Mouse (Mus musculus) intestine, embryonic 15.5 days (tissue): ENCODE results near the gene Ccdc42. TPM values are rescaled to one million over a fixed set of nuclear protein-coding genes. Genes with fewer than 3 reads are reported as not detected.

Experiments
- ATAC-seq: fragments of 200-750 bp; cut with Nextera tagmentation; 2 replicates; pipeline ENCODE4 v1.8.0; 2017; ENCODE audit warnings: moderate TSS enrichment, moderate library complexity
- H3K27ac ChIP-seq: fragments of 300-500 bp; sonication (generic); 2 replicates; pipeline ENCODE4 v1.5.1; 2015; ENCODE audit warnings: mild to moderate bottlenecking, inconsistent platforms
- H3K27me3 ChIP-seq: fragments of 300-500 bp; sonication (generic); replicated peaks from 2 replicates; pipeline ENCODE4 v1.6.1; 2015; ENCODE audit warnings: inconsistent platforms
- H3K36me3 ChIP-seq: fragments of 300-500 bp; sonication (generic); 2 replicates; pipeline ENCODE4 v1.6.1; 2015; ENCODE audit warnings: inconsistent platforms
- H3K4me1 ChIP-seq: fragments of 300-500 bp; sonication (generic); replicated peaks from 2 replicates; pipeline ENCODE4 v1.6.1; 2015; ENCODE audit warnings: inconsistent platforms
- H3K4me2 ChIP-seq: fragments of 300-500 bp; sonication (generic); replicated peaks from 2 replicates; pipeline ENCODE4 v1.6.1; 2015; ENCODE audit warnings: mild to moderate bottlenecking, inconsistent platforms
- H3K4me3 ChIP-seq: fragments of 300-500 bp; sonication (generic); replicated peaks from 2 replicates; pipeline ENCODE4 v1.5.1; 2015; ENCODE audit warnings: inconsistent platforms
- H3K9ac ChIP-seq: fragments of 300-500 bp; sonication (generic); 2 replicates; pipeline ENCODE4 v1.6.1; 2015; ENCODE audit warnings: inconsistent platforms
- H3K9me3 ChIP-seq: fragments of 300-500 bp; sonication (generic); 2 replicates; pipeline ENCODE4 v1.6.1; 2016; ENCODE audit warnings: inconsistent platforms
- WGBS: fragments of 180-500 bp; shearing (Covaris S2); methylation state at CpG from one replicate; pipeline ENCODE4 v1.1.7; 2015; 5-methylcytosine and 5-hydroxymethylcytosine counted together
- polyA plus RNA-seq: library from polyadenylated mRNA; unstranded; fragments of >200 nt; fragmentation: Nextera tagmentation; extraction: Ambion mirVana; gene quantifications from 2 replicates; pipeline ENCODE4 v1.2.1, GENCODE M21; 2015

Gene Ccdc42
- polyA plus RNA-seq, 1 experiment from 2014 or later = 0.25 TPM

DNA sequence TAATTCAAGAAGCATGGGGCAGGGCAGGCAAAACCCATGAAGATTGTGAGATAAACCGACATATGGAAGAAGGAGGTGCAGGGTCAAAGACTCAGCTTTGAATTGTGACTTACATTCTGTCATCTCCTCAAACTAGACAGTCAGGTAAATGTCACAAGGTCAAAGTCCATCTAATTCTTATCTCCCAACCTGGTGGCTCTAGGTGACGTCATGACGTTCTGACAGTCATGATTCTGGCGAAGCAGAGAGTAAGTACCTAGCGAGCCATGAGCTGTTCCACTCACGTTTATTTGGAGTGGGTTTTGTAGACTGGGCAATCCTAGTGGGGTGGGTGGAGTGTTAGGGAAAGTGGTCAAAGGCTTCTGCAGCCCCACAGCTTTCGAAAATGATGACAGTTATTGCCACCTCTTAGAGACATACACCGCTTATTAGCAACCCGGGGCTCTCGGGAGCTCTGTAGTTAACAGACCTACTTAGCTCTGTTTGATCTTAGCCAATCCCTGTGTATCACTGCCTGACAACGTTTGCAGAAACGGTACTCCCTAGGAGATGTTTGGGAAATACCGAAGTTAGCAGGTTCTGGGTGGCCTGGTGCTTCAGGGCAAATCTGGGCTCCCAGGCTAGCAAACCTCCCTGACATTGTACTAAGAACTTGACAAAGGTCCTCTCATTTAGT, 22.3 kb upstream of the Ccdc42 start:
- WGBS = 55% methylated on average over 13 of the region's 13 CpGs
- no peaks in the 10 kb centered on the region for H3K36me3 ChIP-seq
- peak; percentile 50 for ATAC-seq
- H3K4me3 ChIP-seq = no peak overlapping the region
- H3K4me2 ChIP-seq = no peak overlapping the region; the same call in 1 of the 2 replicates
- 0 out of 2 replicates have a peak, but pooled peaks cover 2% of the 10 kb centered on the region for H3K4me1 ChIP-seq
- no peak overlapping the region for H3K9ac ChIP-seq
- no peaks in the 10 kb centered on the region for H3K27me3 ChIP-seq
- no peaks in the 10 kb centered on the region for H3K9me3 ChIP-seq
- no peak overlapping the region for H3K27ac ChIP-seq

DNA sequence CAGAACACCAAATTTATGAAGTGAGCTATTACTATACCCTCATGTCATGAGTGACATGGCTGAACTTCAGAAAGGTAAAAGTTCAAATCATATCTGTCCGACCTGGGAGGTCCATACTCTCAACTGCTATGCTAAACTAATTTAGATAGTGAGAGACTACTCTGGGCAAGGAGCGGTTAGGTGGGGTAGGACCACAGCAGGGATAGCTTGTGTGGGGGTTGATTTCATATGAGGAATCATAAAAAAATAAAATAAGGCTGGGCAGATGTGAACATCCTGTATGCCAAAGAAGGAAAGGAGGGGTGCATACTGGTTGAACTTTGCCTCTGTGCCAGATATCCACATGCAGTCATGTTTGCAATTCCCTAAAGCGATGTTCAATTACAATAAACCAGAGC, 21.8 kb upstream of the Ccdc42 start:
- Histone ChIP-seq H3K27me3 (no peaks in the 10 kb centered on the region), H3K36me3 (no peaks in the 10 kb centered on the region), H3K27ac (peak overlapping the region; percentile 27; the same call in 1 of the 2 replicates), H3K9ac (no peak overlapping the region), H3K4me1 (0 out of 2 replicates have a peak, but pooled peaks cover 2% of the 10 kb centered on the region), H3K9me3 (no peaks in the 10 kb centered on the region), H3K4me3 (no peak overlapping the region), H3K4me2 (0 out of 2 replicates have a peak overlapping the region, but pooled peaks have one; percentile 24)
- ATAC-seq = peak; percentile 91
- WGBS = 63% methylated on average over 3 of the region's 3 CpGs

DNA sequence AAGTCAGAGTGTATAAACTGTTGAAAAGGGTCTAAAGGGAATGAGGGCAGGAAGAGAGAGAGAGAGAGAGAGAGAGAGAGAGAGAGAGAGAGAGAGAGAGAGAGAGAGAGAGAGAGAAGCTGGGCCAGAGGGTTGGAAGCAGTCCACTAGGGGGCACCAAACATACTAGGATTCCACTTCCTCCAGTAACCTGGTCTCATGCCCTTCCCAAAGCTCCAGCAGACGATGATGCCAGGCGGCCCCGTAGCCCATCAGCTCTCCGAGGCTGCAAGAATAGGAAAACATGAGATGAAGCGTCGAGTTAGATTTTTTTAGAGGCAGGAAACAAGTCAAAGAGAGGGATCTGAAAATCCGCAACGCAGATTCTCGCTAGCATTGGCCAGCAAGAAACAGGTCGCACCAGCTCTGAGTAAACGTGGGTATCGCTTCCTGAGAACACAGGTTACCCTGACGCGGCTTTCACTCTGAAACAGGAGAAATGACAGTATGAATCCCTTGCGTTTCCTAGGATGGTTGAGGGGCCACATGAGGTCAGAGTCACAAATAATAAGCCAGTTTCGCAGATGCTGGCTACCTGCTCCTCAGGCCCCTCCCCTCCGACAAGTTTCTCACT, 20.3 kb upstream of the Ccdc42 start:
- no peak overlapping the region for H3K27ac ChIP-seq
- H3K27me3 ChIP-seq = no peaks in the 10 kb centered on the region
- no peak overlapping the region; the same call in 1 of the 2 replicates for H3K9ac ChIP-seq
- 16% methylated on average over 17 of the region's 17 CpGs for WGBS
- peak overlapping the region; percentile 70 for H3K4me2 ChIP-seq
- H3K4me3 ChIP-seq = peak overlapping the region; percentile 24; the same call in 1 of the 2 replicates
- H3K36me3 ChIP-seq = no peaks in the 10 kb centered on the region
- 0 out of 2 replicates have a peak, but pooled peaks cover 2% of the 10 kb centered on the region for H3K4me1 ChIP-seq
- H3K9me3 ChIP-seq = no peaks in the 10 kb centered on the region
- 0 out of 2 replicates have a peak, but pooled peaks have one; percentile 47 for ATAC-seq

DNA sequence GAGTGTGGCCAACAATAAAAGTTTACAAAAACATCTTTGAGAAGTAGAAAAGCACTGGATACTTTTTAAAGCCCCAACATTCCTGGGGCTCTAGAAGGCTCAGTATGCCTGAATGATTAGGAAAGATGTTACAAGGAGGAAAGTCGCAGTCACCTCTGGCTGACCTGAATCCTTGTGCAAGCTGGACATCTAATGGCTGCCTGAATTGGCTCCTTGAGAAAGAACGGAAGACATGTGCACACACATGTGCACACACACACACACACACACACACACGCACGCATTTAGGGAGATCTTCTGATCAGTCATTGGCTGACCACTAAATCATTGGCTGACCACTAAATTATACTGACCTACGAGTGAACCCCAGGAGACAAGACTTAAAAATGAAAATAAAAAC, 16.0 kb upstream of the Ccdc42 start:
- no peaks in the 10 kb centered on the region for H3K36me3 ChIP-seq
- WGBS = 74% methylated on average over 5 of the region's 5 CpGs
- 0 out of 2 replicates have a peak, but pooled peaks cover 2% of the 10 kb centered on the region for H3K4me1 ChIP-seq
- no peak overlapping the region for H3K4me2 ChIP-seq
- ATAC-seq = no peak
- no peaks in the 10 kb centered on the region for H3K9me3 ChIP-seq
- no peak overlapping the region for H3K9ac ChIP-seq
- no peak overlapping the region for H3K27ac ChIP-seq
- no peak overlapping the region for H3K4me3 ChIP-seq
- H3K27me3 ChIP-seq = no peaks in the 10 kb centered on the region

DNA sequence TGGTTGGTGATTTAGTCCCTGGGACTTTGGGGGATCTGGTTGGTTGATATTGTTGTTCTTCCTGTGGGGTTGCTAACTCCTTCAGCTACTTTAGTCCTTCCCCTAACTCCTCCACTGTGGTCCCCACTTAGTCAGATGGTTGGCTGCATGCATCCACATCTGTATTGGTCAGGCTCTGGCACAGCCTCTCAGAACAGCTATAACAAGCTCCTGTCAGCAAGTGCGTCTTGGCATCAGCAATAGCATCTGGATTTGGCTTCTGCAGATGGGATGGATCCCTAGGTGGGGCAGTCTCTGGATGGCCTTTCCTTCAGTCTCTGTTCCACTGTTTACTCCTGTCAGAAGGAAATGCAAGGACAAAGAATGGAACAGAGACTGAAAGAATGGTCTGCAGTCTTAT, 9.7 kb upstream of the Ccdc42 start:
- no peak overlapping the region for H3K4me3 ChIP-seq
- ATAC-seq = no peak
- H3K27ac ChIP-seq = no peak overlapping the region
- no peaks in the 10 kb centered on the region for H3K36me3 ChIP-seq
- WGBS = 72% methylated on average over 1 of the region's 1 CpGs
- H3K27me3 ChIP-seq = no peaks in the 10 kb centered on the region
- no peak overlapping the region for H3K9ac ChIP-seq
- no peak overlapping the region for H3K4me2 ChIP-seq
- no peaks in the 10 kb centered on the region for H3K9me3 ChIP-seq
- 0 out of 2 replicates have a peak, but pooled peaks cover 2% of the 10 kb centered on the region for H3K4me1 ChIP-seq

DNA sequence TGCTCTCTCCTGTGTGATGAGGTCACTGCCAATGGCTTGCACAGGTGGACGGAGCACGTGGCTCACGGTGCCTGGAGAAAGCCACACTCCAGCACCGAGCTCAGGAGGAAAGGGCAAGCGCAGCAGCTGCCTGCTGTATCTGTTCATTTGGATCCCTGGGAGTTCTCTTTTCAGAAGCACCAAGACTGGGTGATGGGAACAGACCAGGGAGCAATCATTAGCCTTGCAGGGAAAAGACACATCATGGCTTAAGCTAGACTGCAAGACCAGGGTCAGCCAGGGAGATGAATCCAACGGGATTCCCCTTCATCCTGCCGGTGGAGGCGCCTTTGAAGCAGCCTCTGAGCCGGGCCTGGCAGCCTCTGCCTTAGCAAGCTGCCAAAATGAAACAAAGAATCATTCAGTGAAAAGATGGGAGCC, 7.3 kb upstream of the Ccdc42 start:
- Histone ChIP-seq H3K4me3 (no peak overlapping the region), H3K27me3 (no peaks in the 10 kb centered on the region), H3K4me1 (0 out of 2 replicates have a peak, but pooled peaks cover 6% of the 10 kb centered on the region), H3K9me3 (no peaks in the 10 kb centered on the region), H3K36me3 (no peaks in the 10 kb centered on the region), H3K9ac (no peak overlapping the region), H3K4me2 (no peak overlapping the region), H3K27ac (no peak overlapping the region)
- no peak for ATAC-seq
- WGBS = 32% methylated on average over 9 of the region's 9 CpGs

DNA sequence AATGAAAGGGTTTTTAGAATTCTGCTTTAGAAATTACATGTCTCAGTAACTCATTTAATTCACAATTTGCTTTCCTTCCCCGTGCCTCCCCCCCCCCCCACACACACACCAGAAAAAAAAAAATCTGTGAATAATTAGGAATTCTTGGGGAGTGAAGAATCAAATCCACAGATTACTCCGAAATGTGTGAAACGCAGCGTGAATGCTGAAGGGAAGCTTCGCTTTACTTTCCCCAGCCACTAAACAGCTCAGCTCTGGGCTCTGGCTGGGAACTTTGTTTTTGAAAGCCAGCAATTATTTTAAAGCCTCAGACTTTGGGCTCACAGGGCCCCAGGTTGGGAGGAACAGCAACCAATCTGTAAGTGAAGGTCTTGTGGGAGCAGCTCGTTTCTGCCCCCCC, 6.3 kb upstream of the Ccdc42 start:
- no peak overlapping the region for H3K4me2 ChIP-seq
- WGBS = 68% methylated on average over 6 of the region's 6 CpGs
- H3K4me1 ChIP-seq = 0 out of 2 replicates have a peak, but pooled peaks cover 6% of the 10 kb centered on the region
- H3K36me3 ChIP-seq = no peaks in the 10 kb centered on the region
- no peak for ATAC-seq
- no peak overlapping the region for H3K4me3 ChIP-seq
- no peak overlapping the region for H3K9ac ChIP-seq
- no peaks in the 10 kb centered on the region for H3K27me3 ChIP-seq
- H3K27ac ChIP-seq = no peak overlapping the region
- H3K9me3 ChIP-seq = no peaks in the 10 kb centered on the region

DNA sequence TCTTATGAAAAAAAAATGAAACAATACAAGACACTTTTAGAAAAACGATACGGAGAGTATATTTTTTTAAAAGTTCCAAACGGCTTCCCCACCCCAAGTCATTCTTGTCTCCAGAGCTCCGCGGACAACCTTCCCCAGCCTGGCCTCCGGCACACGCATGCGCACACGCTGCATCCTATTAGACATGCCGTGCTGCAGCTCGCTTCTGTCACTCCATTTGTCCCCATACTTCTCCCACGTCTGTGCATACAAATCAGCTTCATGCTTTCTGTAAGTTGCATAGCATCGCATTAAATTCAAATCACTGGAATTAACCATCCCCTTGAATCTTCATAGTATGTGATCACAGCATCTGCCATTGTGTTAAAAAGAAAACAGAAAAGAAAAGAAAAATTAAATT, 3.6 kb upstream of the Ccdc42 start:
- Histone ChIP-seq H3K36me3 (no peaks in the 10 kb centered on the region), H3K27ac (no peak overlapping the region), H3K9me3 (no peaks in the 10 kb centered on the region), H3K4me3 (no peak overlapping the region), H3K9ac (no peak overlapping the region), H3K4me2 (no peak overlapping the region), H3K27me3 (no peaks in the 10 kb centered on the region), H3K4me1 (0 out of 2 replicates have a peak, but pooled peaks cover 6% of the 10 kb centered on the region)
- ATAC-seq = no peak
- WGBS = 87% methylated on average over 13 of the region's 13 CpGs

DNA sequence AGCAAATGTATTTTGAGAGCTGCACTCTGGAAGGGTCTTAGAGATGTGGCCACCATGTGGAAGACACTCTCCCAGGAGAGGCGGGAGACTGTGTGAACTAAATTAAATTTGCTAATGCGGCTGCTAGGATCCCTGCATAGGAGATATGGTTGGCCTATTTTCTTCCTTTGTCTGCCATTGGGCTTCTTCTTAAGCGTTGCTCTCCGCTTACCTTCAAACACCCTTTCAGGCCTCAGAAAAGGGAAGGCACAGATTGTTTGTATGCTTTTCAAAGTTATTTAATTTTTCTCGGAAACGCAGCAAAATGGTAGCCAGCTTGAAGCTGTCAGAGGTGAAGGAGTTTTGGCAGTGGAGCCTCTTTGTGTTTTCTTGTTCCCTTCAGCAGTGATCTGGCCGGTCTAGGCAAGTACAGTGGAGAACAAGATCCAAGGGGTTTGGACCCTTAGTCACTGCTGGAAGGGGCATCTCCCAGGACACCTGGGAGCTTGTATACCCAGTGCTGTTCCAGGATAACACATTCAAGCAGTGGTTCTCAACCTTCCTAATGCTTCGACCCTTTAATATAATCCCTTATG, 2.8 kb upstream of the Ccdc42 start:
- Histone ChIP-seq H3K9ac (no peak overlapping the region), H3K4me1 (0 out of 2 replicates have a peak, but pooled peaks cover 6% of the 10 kb centered on the region), H3K4me3 (no peak overlapping the region), H3K27ac (0 out of 2 replicates have a peak overlapping the region, but pooled peaks have one; percentile 32), H3K4me2 (no peak overlapping the region), H3K27me3 (no peaks in the 10 kb centered on the region), H3K9me3 (no peaks in the 10 kb centered on the region), H3K36me3 (no peaks in the 10 kb centered on the region)
- WGBS = 64% methylated on average over 8 of the region's 8 CpGs
- no peak for ATAC-seq

DNA sequence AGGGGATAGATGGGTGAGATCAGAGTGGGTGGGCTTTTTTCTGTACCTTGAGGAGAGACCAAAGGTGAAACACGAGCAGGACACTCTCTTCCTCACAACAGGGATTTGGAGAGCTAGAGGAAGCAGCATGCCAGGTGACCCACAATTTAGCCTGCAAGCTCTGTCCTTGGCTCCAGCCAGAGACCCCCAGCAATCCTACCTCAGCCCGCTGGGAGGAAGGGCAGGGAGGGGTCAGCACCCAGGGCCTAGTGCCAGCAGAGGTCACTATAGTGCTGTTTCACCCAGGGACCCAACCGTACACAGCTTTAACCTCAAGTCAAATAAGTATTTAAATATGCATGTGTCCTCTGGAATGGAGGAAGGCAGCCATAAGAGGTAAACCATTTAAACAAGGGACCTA, 931 bp upstream of the Ccdc42 start:
- Histone ChIP-seq H3K4me3 (no peak overlapping the region), H3K27ac (no peak overlapping the region), H3K4me2 (no peak overlapping the region), H3K4me1 (peaks cover 13% of the 10 kb centered on the region; the same call in 1 of the 2 replicates), H3K9ac (no peak overlapping the region), H3K36me3 (no peaks in the 10 kb centered on the region), H3K27me3 (no peaks in the 10 kb centered on the region), H3K9me3 (no peaks in the 10 kb centered on the region)
- WGBS = 21% methylated on average over 3 of the region's 3 CpGs
- no peak; the same call in 1 of the 2 replicates for ATAC-seq

DNA sequence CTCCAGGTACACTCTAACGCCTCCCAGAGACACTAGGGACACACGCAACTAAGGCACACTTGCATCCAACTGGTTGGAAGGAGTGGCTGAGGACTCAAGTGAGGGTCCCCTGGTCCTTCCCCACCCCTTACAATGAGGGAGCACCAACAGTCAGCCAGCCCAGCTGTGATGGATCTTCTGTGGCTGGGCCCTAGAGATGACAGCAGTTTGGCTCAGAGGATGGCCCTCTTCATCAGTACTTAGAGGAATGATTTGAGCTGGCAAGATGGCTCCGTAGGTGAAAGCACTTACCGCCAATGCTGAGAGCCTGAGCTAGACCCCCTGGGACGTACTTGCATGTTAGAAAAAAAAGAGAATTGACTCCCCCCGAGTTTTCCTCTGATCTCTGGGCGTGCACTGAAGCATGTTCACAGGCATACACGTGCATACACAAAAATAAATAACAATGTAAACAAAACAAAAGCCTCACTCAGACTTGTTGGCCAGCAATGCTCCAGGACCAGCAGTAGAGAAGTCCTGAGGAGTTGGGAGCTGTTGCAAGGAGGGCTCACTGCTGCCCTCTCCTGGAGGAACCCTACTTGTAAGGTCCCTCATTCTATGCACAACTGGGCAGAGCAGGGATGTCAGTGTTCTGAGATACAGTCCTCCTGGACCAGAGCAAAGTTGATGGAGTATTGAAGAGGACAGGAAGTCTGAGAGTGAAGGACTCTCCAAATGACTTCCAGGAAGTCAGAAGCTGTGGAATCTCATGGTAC, 2.4 kb downstream of the Ccdc42 start:
- Histone ChIP-seq H3K27me3 (no peaks in the 10 kb centered on the region), H3K9me3 (no peaks in the 10 kb centered on the region), H3K27ac (no peak overlapping the region), H3K4me1 (peaks cover 18% of the 10 kb centered on the region), H3K36me3 (no peaks in the 10 kb centered on the region), H3K4me2 (no peak overlapping the region), H3K9ac (no peak overlapping the region), H3K4me3 (no peak overlapping the region)
- WGBS = 65% methylated on average over 8 of the region's 8 CpGs
- peak; percentile 81 for ATAC-seq

DNA sequence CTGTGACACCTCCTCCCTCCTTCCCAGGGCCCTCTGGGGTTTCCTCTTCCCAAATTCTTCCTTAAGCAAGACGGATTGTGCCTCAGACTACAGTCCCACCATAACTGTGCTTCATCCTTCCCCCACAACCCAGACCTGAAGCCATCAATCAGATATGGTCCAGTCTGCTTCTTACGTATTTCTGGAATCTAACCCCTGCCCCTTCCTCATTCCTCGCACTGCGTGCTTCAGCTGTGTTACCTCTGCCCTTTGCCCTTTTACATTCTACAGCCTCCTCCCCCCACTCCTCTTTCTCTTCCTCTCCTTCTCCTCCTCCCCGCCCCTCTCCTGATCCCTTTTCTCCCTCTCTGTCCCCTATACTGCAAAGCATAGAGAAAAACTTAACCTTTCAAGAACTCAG, 4.9 kb downstream of the Ccdc42 start:
- WGBS = 29% methylated on average over 5 of the region's 5 CpGs
- Histone ChIP-seq H3K4me3 (no peak overlapping the region), H3K27me3 (no peaks in the 10 kb centered on the region), H3K9ac (no peak overlapping the region), H3K27ac (0 out of 2 replicates have a peak overlapping the region, but pooled peaks have one; percentile 18), H3K9me3 (no peaks in the 10 kb centered on the region), H3K4me1 (peaks cover 18% of the 10 kb centered on the region), H3K4me2 (no peak overlapping the region), H3K36me3 (no peaks in the 10 kb centered on the region)
- no peak for ATAC-seq
